Mouse (Mus musculus): ENCODE data around the gene Il9.

GRCm38 (mm10) chr13:56438211-56439075 is 43.6 kb downstream of the Il9 start, which contains the start of gene Slc25a48:
- TF ChIP-seq MAFK (IDR thresholded peaks at IDR 0.05; ENCODE audit: insufficient read depth, low read depth, low read length): no peak
- no peak for TF ChIP-seq CHD2 (IDR thresholded peaks at IDR 0.05; ENCODE audit: low read depth, low read length)
- no peak for TF ChIP-seq ZNF384 (IDR thresholded peaks at IDR 0.05; ENCODE audit: low read depth, low read length)
- TF ChIP-seq HCFC1 (IDR thresholded peaks at IDR 0.05; ENCODE audit: borderline replicate concordance, insufficient read depth, low read length): no peak
- no peak for TF ChIP-seq ZC3H11A (IDR thresholded peaks at IDR 0.05; ENCODE audit: borderline replicate concordance, low read depth, low read length)

Data from ES-E14 (cell line).